Mouse (Mus musculus): ENCODE measurements around the gene Cd300e. TPM values are rescaled to one million over a fixed set of nuclear protein-coding genes. Genes with fewer than 3 reads are reported as not detected.
"Not testable (repeated sequence)": the region's sequence is repeated elsewhere in the genome, so short reads cannot be mapped to it uniquely, and the experiment has no call there.

Gene Cd300e
- polyA plus RNA-seq, 1 experiment from 2014 or later = not detected

- ATAC-seq (ENCODE audit: low FRiP score) = no peak
- no peak overlapping the region for H3K4me2 ChIP-seq (replicated peaks)
- no peaks in the 10 kb centered on the region for H3K9me3 ChIP-seq (replicated peaks)
- 2% methylated on average over 9 of the region's 9 CpGs for WGBS
- peaks cover 7% of the 10 kb centered on the region; the same call in 1 of the 2 replicates for H3K27me3 ChIP-seq
- H3K9ac ChIP-seq = no peak overlapping the region
- no peak overlapping the region for H3K4me3 ChIP-seq
- H3K36me3 ChIP-seq = no peaks in the 10 kb centered on the region
- H3K4me1 ChIP-seq = no peaks in the 10 kb centered on the region
- no peak overlapping the region for H3K27ac ChIP-seq
Measured at GRCm38 (mm10) chr11:115052206-115052605, 9.8 kb downstream of the Cd300e start.

DNA sequence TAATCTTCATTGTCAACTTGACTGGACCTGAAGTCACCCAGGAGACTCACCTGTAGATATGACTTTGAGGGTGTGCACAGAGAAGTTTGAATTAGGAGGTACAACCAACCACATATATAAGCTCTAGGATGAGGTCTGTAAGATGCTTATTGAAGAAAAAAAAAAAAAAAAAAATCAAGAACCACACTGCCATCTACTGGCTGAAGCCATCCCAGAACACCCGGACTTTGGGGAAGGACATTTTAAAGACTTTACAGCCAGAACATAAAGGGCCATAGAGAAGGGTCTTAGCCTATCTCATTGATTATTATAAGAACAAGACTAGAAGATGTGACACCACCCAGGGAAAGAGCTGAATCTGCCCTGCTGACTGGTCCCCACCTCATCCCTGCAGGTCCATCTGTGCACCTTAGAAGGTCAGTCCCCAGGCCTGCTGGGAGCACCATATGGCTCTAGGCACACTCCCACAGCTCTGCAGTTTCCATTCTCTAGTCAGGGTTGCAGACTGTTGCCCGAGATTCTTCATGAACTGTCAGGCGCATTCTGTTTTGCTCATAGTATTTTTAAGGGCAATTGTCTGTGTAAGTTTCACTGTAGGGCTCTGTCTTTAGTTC, 12.6 kb downstream of the Cd300e start:
- no peaks in the 10 kb centered on the region for H3K4me1 ChIP-seq
- WGBS = 39% methylated on average over 3 of the region's 3 CpGs
- no peak overlapping the region for H3K27ac ChIP-seq
- H3K4me2 ChIP-seq (replicated peaks) = no peak overlapping the region
- H3K4me3 ChIP-seq = no peak overlapping the region
- no peaks in the 10 kb centered on the region for H3K36me3 ChIP-seq
- H3K27me3 ChIP-seq = peaks cover 7% of the 10 kb centered on the region; the same call in 1 of the 2 replicates
- no peaks in the 10 kb centered on the region for H3K9me3 ChIP-seq (replicated peaks)
- H3K9ac ChIP-seq = no peak overlapping the region
- ATAC-seq (ENCODE audit: low FRiP score) = no peak

GRCm38 (mm10) chr11:115048259-115048658, 13.7 kb downstream of the Cd300e start, which contains the start of gene Cd300ld3:
TSS of gene Cd300ld3 (minus strand) at chr11:115048409.
- H3K9ac ChIP-seq = no peak within 1 kb of the TSS
- no peak within 1 kb of the TSS for H3K27ac ChIP-seq
- H3K4me2 ChIP-seq (replicated peaks) = no peak within 1 kb of the TSS
- H3K9me3 ChIP-seq (replicated peaks) = no peaks in the 10 kb centered on the region
- H3K4me1 ChIP-seq = no peaks in the 10 kb centered on the region
- H3K4me3 ChIP-seq = no peak within 1 kb of the TSS
- H3K36me3 ChIP-seq = no peaks in the 10 kb centered on the region
- no peak for ATAC-seq (ENCODE audit: low FRiP score)
- 80% methylated on average over 2 of the region's 2 CpGs for WGBS
- peaks cover 7% of the 10 kb centered on the region; the same call in 1 of the 2 replicates for H3K27me3 ChIP-seq

GRCm38 (mm10) chr11:115037669-115038068, 24.3 kb downstream of the Cd300e start, which contains the start of gene Cd300ld5:
TSS of gene Cd300ld5 (minus strand) at chr11:115037769.
- not testable (repeated sequence) for ATAC-seq (ENCODE audit: low FRiP score); H3K4me2 ChIP-seq (replicated peaks); H3K27me3 ChIP-seq; H3K36me3 ChIP-seq; H3K4me1 ChIP-seq; H3K27ac ChIP-seq; H3K4me3 ChIP-seq; H3K9ac ChIP-seq; H3K9me3 ChIP-seq (replicated peaks)
- WGBS = no CpG with 5 or more reads among the region's 6 CpGs

GRCm38 (mm10) chr11:115026912-115027311, 35.1 kb downstream of the Cd300e start, which contains the start of gene Cd300ld4:
TSS of gene Cd300ld4 (minus strand) at chr11:115027012.
- H3K9me3 ChIP-seq (replicated peaks) = not testable (repeated sequence)
- WGBS = no CpG with 5 or more reads among the region's 6 CpGs

GRCm38 (mm10) chr11:115016093-115016492, 45.9 kb downstream of the Cd300e start, which contains the start of gene Cd300ld2:
TSS of gene Cd300ld2 (minus strand) at chr11:115016193.
- not testable (repeated sequence) for H3K27ac ChIP-seq; ATAC-seq (ENCODE audit: low FRiP score); H3K36me3 ChIP-seq; H3K4me3 ChIP-seq; H3K9me3 ChIP-seq (replicated peaks); H3K4me1 ChIP-seq; H3K4me2 ChIP-seq (replicated peaks); H3K9ac ChIP-seq; H3K27me3 ChIP-seq
- WGBS = no CpG with 5 or more reads among the region's 7 CpGs

More at GRCm38 (mm10) chr11:115026912-115027311, 35.1 kb downstream of the Cd300e start, which contains the start of gene Cd300ld4:
- not testable (repeated sequence) for H3K4me2 ChIP-seq (replicated peaks); H3K27me3 ChIP-seq; H3K9ac ChIP-seq; H3K4me1 ChIP-seq; H3K27ac ChIP-seq; H3K4me3 ChIP-seq; ATAC-seq (ENCODE audit: low FRiP score); H3K36me3 ChIP-seq

DNA sequence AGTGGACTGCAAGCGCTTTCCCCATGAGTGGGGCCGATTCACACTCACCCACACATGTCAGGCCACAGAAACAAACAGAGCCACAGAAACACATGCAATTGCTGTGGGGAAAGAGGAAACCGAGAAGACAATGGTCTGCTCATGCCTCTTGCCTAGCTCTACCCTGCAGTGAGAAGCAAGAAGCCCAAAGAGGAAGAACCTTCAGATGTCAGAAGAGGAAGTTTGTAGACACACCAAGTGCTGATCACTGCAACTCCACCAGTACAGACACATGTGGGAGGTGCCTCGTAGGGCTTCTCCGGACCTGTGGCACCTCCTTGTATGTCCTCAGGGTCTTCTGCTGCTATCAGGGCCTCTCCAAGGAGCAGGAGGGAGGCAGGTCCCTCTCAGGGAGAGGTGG, 57.9 kb downstream of the Cd300e start:
- Histone ChIP-seq H3K9me3 (replicated peaks) (no peaks in the 10 kb centered on the region), H3K27ac (no peak overlapping the region), H3K9ac (no peak overlapping the region), H3K27me3 (no peaks in the 10 kb centered on the region; the same call in 1 of the 2 replicates), H3K4me2 (replicated peaks) (no peak overlapping the region), H3K36me3 (no peaks in the 10 kb centered on the region), H3K4me3 (no peak overlapping the region), H3K4me1 (no peaks in the 10 kb centered on the region)
- ATAC-seq (ENCODE audit: low FRiP score) = no peak
- WGBS = 89% methylated on average over 5 of the region's 5 CpGs

Other genes starting within 250 kb of the Cd300e start
- gene Gprc5c, start 211.0 kb downstream of the Cd300e start, polyA plus RNA-seq (2016; fragmentation: Nextera tagmentation; extraction: Ambion mirVana) = 29.7 and 30.0 TPM in 2 replicates
- gene Cd300a, start 172.1 kb downstream of the Cd300e start, polyA plus RNA-seq (2016; fragmentation: Nextera tagmentation; extraction: Ambion mirVana) = 0.79 and 1.1 TPM in 2 replicates
- not detected in 2 replicates for gene Cd300lb, start 127.8 kb downstream of the Cd300e start, polyA plus RNA-seq (2016; fragmentation: Nextera tagmentation; extraction: Ambion mirVana)
- not detected in 2 replicates for gene Cd300c, start 93.0 kb downstream of the Cd300e start, polyA plus RNA-seq (2016; fragmentation: Nextera tagmentation; extraction: Ambion mirVana)
- 0.10 and 0.12 TPM in 2 replicates for gene Cd300ld, start 72.3 kb downstream of the Cd300e start, polyA plus RNA-seq (2016; fragmentation: Nextera tagmentation; extraction: Ambion mirVana)
- 0.76 and 1.5 TPM in 2 replicates for gene Cd300c2, start 60.3 kb downstream of the Cd300e start, polyA plus RNA-seq (2016; fragmentation: Nextera tagmentation; extraction: Ambion mirVana)
- gene Cd300ld2, start 46.0 kb downstream of the Cd300e start, polyA plus RNA-seq (2016; fragmentation: Nextera tagmentation; extraction: Ambion mirVana) = not detected in 2 replicates
- gene Cd300ld4, start 35.2 kb downstream of the Cd300e start, polyA plus RNA-seq (2016; fragmentation: Nextera tagmentation; extraction: Ambion mirVana) = not detected in 2 replicates
- not detected in 2 replicates for gene Cd300ld5, start 24.4 kb downstream of the Cd300e start, polyA plus RNA-seq (2016; fragmentation: Nextera tagmentation; extraction: Ambion mirVana)
- not detected in 2 replicates for gene Cd300ld3, start 13.8 kb downstream of the Cd300e start, polyA plus RNA-seq (2016; fragmentation: Nextera tagmentation; extraction: Ambion mirVana)
- gene Rab37, start 29.3 kb upstream of the Cd300e start, polyA plus RNA-seq (2016; fragmentation: Nextera tagmentation; extraction: Ambion mirVana) = 1.1 and 1.5 TPM in 2 replicates
- gene Cd300lf, start 71.8 kb upstream of the Cd300e start, polyA plus RNA-seq (2016; fragmentation: Nextera tagmentation; extraction: Ambion mirVana) = 0.27 TPM in 1 of 2 replicates, not detected in the other
- 35.7 and 42.3 TPM in 2 replicates for gene Slc9a3r1, start 101.2 kb upstream of the Cd300e start, polyA plus RNA-seq (2016; fragmentation: Nextera tagmentation; extraction: Ambion mirVana)
- gene Tmem104, start 125.3 kb upstream of the Cd300e start, polyA plus RNA-seq (2016; fragmentation: Nextera tagmentation; extraction: Ambion mirVana) = 9.0 and 10.4 TPM in 2 replicates
- 19.1 and 21.1 TPM in 2 replicates for gene Nat9, start 125.7 kb upstream of the Cd300e start, polyA plus RNA-seq (2016; fragmentation: Nextera tagmentation; extraction: Ambion mirVana)
- 0.21 and 0.57 TPM in 2 replicates for gene Grin2c, start 205.1 kb upstream of the Cd300e start, polyA plus RNA-seq (2016; fragmentation: Nextera tagmentation; extraction: Ambion mirVana)
- gene Fdxr, start 214.9 kb upstream of the Cd300e start, polyA plus RNA-seq (2016; fragmentation: Nextera tagmentation; extraction: Ambion mirVana) = 15.4 and 18.0 TPM in 2 replicates
- gene Fads6, start 235.5 kb upstream of the Cd300e start, polyA plus RNA-seq (2016; fragmentation: Nextera tagmentation; extraction: Ambion mirVana) = 0.13 and 0.25 TPM in 2 replicates
- not detected in 2 replicates for gene Otop2, start 245.0 kb upstream of the Cd300e start, polyA plus RNA-seq (2016; fragmentation: Nextera tagmentation; extraction: Ambion mirVana)